Mouse (Mus musculus) G1E (cell line): ENCODE data around the gene Mfsd2b. TPM values are rescaled to one million over a fixed set of nuclear protein-coding genes. Genes with fewer than 3 reads are reported as not detected.
A peak's percentile ranks its signal among the peaks of the same experiment; 100 is the strongest.

ENCODE experiments used
- ATAC-seq: 2 replicates; pipeline ENCODE4 v1.8.0; 2016; ENCODE audit warnings: mild to moderate bottlenecking; ENCODE audit not compliant: insufficient number of reproducible peaks, poor library complexity, low FRiP score, severe bottlenecking; ENCODE audit errors: extremely low read depth
- DNase-seq: peaks from one replicate; pipeline ENCODE4 v3.0.0; 2012; ENCODE audit warnings: low spot score
- H3K27me3 ChIP-seq: 2 replicates; pipeline ENCODE4 v1.6.1; 2012; ENCODE audit warnings: mild to moderate bottlenecking, low read length, inconsistent platforms; ENCODE audit not compliant: insufficient read depth
- H3K36me3 ChIP-seq: replicated peaks from 2 replicates; pipeline ENCODE3; 2012; ENCODE audit warnings: mild to moderate bottlenecking, inconsistent platforms
- H3K4me1 ChIP-seq: 2 replicates; pipeline ENCODE4 v1.6.1; 2012; ENCODE audit warnings: low read depth, low read length, inconsistent platforms, mixed read lengths; ENCODE audit not compliant: insufficient read depth
- H3K4me3 ChIP-seq: 2 replicates; pipeline ENCODE4 v1.5.1; 2012; ENCODE audit warnings: low read depth, mild to moderate bottlenecking, inconsistent platforms, low read length, moderate library complexity, mixed read lengths
- H3K9me3 ChIP-seq: replicated peaks from 2 replicates; pipeline ENCODE4 v1.6.1; 2012; ENCODE audit warnings: inconsistent platforms
- CTCF ChIP-seq: IDR thresholded peaks from 2 replicates; pipeline ENCODE4 v1.5.1; 2012; ENCODE audit warnings: low read depth, low read length, inconsistent platforms, mixed read lengths
- GATA1 ChIP-seq: IDR thresholded peaks from 2 replicates; pipeline ENCODE4 v1.6.1; 2012; ENCODE audit warnings: borderline replicate concordance, low read length, inconsistent platforms, mixed read lengths
- GATA2 ChIP-seq: IDR thresholded peaks from 2 replicates; pipeline ENCODE4 v1.6.1; 2012; ENCODE audit warnings: low read depth, low read length, inconsistent platforms, borderline replicate concordance
- POLR2AphosphoS5 ChIP-seq: IDR thresholded peaks from 2 replicates; pipeline ENCODE4 v1.6.1; 2012; ENCODE audit warnings: low read depth, low read length, inconsistent platforms; ENCODE audit not compliant: insufficient replicate concordance
- TAL1 ChIP-seq: conservative IDR thresholded peaks from 2 replicates; pipeline ENCODE4 v1.6.1; 2012; ENCODE audit warnings: low read depth, low read length, inconsistent platforms, mixed read lengths
- polyA plus RNA-seq: library from polyadenylated mRNA; stranded (reverse); fragments of >175 nt; gene quantifications from 2 replicates; pipeline ENCODE4 v1.2.3, GENCODE M21; 2012
- total RNA-seq, 2 experiments: library from RNA; stranded (forward) in 1 of 2; stranded (reverse) in 1 of 2; fragments of 200-1000 nt in 1 of 2; fragments of >200 nt in 1 of 2; fragmentation: Nextera tagmentation in 1 of 2; gene quantifications; 2 replicates each; pipeline ENCODE4 v1.2.3; 2014 to 2017

Gene Mfsd2b
- total RNA-seq (2014; fragmentation: Nextera tagmentation) (174 and 182 TPM in 2 replicates), total RNA-seq (2017) (72.0 and 77.5 TPM in 2 replicates), polyA plus RNA-seq (120 and 159 TPM in 2 replicates)

DNA sequence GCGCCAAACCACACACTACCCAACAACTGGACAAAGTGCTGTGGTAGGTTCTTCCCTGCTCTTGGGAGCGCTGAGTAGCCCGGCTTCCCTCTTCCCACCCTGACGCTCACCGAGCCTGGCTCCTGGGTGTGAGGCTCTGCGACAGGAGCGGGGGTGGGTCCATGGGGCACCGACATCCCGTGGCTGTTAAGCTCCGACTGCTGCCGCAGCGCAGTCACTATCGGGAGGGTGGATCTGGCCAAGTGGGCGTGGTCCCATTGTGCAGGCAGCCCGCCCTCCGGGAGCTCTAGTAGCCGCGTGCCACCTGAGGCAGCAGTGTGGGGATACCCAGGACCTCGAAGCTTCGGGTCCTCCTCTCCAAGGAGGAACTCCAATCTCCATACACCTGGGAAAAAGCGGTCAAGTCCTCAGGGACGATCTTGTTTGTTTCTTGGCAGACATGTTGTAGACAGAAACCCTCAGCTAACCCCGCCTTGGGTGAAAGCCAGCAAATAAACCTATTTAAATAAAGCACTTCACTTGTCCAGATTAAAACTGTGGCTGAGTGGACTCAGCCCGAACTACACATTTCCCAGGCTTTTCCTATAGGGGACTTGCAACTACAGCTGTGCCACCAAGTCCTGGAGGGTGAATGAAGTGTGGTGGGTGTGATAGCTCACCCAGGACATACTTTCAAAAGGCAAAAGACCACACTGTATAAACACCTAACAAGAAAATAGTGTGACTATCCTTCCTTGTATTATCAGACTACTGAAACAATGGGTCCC lies at the start of gene Mfsd2b:
Gene Mfsd2b (minus strand): TSS at position 199 of the 767 bp plus-strand sequence.
- Histone ChIP-seq H3K4me3 (peak within 1 kb of the TSS; percentile 79), H3K9me3 (no peaks in the 10 kb centered on the region), H3K4me1 (peaks cover 77% of the 10 kb centered on the region), H3K36me3 (peaks cover 51% of the 10 kb centered on the region), H3K27me3 (no peaks in the 10 kb centered on the region)
- ATAC-seq, result peak; percentile 71
- TF ChIP-seq GATA1, result no peak
- TF ChIP-seq POLR2AphosphoS5, result no peak
- no peak for TF ChIP-seq TAL1
- TF ChIP-seq CTCF, result no peak
- no peak for TF ChIP-seq GATA2
- peak; percentile 61 for DNase-seq

DNA sequence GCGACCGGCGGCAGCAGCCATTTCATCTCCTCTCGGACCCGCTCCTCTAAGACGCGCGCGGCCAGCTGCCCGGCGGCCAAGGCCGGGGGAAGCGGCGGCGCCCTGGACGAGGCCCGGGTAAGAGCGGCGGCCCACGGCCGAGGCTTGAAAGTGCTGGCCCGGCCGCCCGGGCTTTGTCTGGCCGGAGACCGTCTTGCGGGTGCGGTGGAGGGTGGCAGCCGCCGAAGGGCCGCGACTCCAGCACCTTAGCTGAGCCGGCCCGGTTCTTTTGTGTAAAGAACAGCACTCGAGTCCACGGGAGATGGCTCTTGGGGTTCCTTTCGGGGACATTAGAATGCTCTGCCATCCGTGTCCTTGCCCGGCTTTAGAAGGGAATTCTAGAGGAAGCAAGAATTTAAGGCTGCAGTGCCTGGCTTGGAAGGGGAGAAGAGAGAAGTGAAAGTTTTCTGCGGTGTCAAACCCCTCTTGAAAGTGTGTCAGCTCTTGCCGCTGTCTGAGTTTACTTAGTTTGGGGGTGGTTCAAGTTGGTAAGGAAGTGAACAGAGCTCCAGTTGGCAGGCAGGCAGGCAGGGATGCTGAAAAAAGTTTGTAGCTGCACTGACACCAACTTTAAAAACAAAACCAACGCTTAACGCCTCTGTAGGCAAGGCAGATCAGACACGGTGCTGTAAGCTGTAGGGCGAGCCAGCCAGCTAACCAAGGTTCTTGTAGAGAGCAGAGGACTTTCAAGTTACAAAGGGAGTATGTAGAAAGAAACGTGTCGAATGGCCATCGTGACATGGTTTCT lies 43.8 kb upstream of the Mfsd2b start:
- no peaks in the 10 kb centered on the region for H3K27me3 ChIP-seq
- H3K4me1 ChIP-seq, result peaks cover 25% of the 10 kb centered on the region
- H3K4me3 ChIP-seq, result peak overlapping the region; percentile 93
- H3K9me3 ChIP-seq, result no peaks in the 10 kb centered on the region
- TF ChIP-seq GATA2 (no peak), GATA1 (no peak), TAL1 (no peak), POLR2AphosphoS5 (no peak), CTCF (no peak)
- DNase-seq (peak; percentile 16), ATAC-seq (peak; percentile 47; the same call in 1 of the 2 replicates)
- H3K36me3 ChIP-seq, result peaks cover 5% of the 10 kb centered on the region

DNA sequence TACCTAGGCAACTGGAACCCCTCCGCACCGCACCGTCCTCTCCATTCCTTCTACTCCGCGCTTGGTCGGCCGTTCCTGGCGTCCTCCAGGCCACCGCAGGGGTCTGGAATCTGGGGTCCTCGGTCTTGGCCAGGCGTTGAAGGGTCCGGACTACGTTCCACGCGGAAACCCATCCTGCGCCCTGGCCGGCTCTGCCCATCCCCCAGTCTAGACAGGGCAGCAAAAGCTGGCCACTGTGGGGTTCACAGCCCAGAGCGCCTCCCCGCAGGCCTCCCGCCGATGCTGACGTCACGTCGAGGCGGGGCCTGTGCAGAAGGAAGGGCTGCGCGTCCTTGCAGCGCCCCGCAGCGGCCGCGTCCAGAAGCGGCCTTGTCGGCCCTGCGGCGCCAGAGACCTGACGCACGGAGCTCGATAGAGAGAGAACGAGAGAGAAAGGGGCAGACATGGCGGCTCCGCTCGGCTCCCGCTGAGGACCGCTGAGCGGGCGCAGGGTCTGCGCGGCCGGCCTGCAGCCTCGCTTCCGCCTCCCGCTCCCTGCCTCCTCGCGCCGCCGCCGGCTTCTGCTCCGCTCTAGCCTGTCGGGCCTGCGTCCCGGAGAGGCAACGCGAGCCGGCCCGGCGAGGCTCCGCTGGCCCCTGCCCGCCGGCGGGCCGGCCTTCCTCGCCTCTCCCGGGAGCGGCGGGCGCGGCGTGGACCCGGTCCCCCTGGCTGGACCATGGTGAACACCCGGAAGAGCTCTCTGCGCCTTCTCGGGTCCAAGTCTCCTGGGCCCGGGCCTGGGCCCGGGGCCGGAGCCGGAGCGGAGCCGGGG lies 43.0 kb upstream of the Mfsd2b start, which contains the start of gene Atad2b:
Gene Atad2b (plus strand): TSS at position 360 of the 811 bp plus-strand sequence.
- peaks cover 2% of the 10 kb centered on the region for H3K36me3 ChIP-seq
- H3K4me1 ChIP-seq, result peaks cover 20% of the 10 kb centered on the region
- H3K4me3 ChIP-seq, result peak within 1 kb of the TSS; percentile 93
- TF ChIP-seq GATA1, result no peak
- no peak for TF ChIP-seq POLR2AphosphoS5
- no peak for TF ChIP-seq GATA2
- peak; percentile 79 for TF ChIP-seq CTCF
- no peak for TF ChIP-seq TAL1
- H3K9me3 ChIP-seq, result no peaks in the 10 kb centered on the region
- ATAC-seq (peak; percentile 85), DNase-seq (peak; percentile 75)
- no peaks in the 10 kb centered on the region for H3K27me3 ChIP-seq

DNA sequence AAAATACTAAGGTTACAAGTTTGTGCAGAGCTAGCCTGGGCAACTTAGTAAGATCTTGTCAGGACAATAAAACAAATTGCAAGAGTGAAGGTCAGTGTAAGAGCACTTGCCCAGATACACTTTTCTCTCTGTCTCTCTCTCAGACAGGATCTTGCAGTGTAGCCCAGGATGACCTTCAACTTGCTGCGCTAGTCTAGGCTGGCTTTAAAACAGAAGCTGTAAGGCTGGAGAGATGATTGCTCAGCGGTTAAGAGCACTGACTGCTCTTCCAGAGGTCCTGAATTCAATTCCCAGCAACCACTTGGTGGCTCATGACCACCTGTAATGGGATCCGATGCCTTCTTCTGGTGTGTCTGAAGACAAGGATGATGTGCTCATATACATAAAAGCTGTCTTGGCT lies 40.8 kb upstream of the Mfsd2b start:
- peaks cover 13% of the 10 kb centered on the region for H3K4me1 ChIP-seq
- no peaks in the 10 kb centered on the region for H3K9me3 ChIP-seq
- H3K36me3 ChIP-seq, result no peaks in the 10 kb centered on the region
- no peak overlapping the region for H3K4me3 ChIP-seq
- no peaks in the 10 kb centered on the region for H3K27me3 ChIP-seq
- DNase-seq (no peak), ATAC-seq (no peak)
- TF ChIP-seq POLR2AphosphoS5 (no peak), GATA1 (no peak), CTCF (no peak), GATA2 (no peak), TAL1 (no peak)

DNA sequence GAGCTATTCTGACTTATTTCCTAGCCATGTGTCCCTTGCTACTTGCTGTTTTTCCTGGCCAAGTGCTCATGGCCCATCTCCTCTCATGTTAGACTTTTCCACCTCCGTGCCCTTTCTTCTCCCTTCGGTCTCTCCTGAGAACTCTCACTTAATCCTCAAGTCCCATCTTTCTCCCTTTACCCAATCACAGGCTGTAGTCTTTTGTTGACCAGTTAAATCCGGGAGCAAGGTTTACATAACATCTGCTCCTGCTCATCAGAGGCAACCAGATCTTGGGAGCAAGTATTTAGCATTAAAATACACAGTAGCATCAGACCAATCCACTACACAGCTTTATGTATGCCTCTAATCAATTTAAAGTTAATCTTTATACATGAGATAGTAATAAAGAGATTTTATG lies 40.3 kb upstream of the Mfsd2b start:
- Histone ChIP-seq H3K36me3 (no peaks in the 10 kb centered on the region), H3K4me1 (peaks cover 10% of the 10 kb centered on the region), H3K4me3 (no peak overlapping the region), H3K27me3 (no peaks in the 10 kb centered on the region), H3K9me3 (no peaks in the 10 kb centered on the region)
- ATAC-seq (no peak), DNase-seq (no peak)
- no peak for TF ChIP-seq POLR2AphosphoS5
- no peak for TF ChIP-seq CTCF
- TF ChIP-seq GATA2, result no peak
- TF ChIP-seq GATA1, result no peak
- TF ChIP-seq TAL1, result no peak
